ENCODE assay signal across 9 mouse cellular contexts in genomic region chr7:49120488-49120864, GRCm38 (mm10).
DNase-seq lines count a peak whose midpoint lies in the region; ATAC-seq and TF ChIP-seq lines count a peak whose summit lies in the region.
"Had no signal": no experiment of that assay in that cellular context is flagged by ENCODE, and none has a peak within 500 bp of the region (broad histone marks: within the 10 kb centered on the region; RNA-seq: fewer than 3 reads in every experiment).

No protein-coding gene starts in this region.

- ATAC-seq in embryonic facial prominence, embryonic 11.5 days (replicated peaks; ENCODE audit: insufficient number of reproducible peaks, low FRiP score, low TSS enrichment, low read depth) = no peak
- peak; percentile 39 for ATAC-seq in hindbrain, embryonic 12.5 days (ENCODE audit: low FRiP score)
- ATAC-seq in midbrain, postnatal 0 days (ENCODE audit: low FRiP score) = peak; percentile 31; the same call in 1 of the 2 replicates

- no peaks in the 10 kb centered on the region for H3K36me3 ChIP-seq in embryonic facial prominence, embryonic 11.5 days (replicated peaks; ENCODE audit: control insufficient read depth, insufficient read depth, low read depth, low read length)
- no peaks in the 10 kb centered on the region for H3K36me3 ChIP-seq in hindbrain, embryonic 12.5 days
- no peaks in the 10 kb centered on the region for H3K36me3 ChIP-seq in midbrain, postnatal 0 days (ENCODE audit: insufficient read depth, low read length)

- H3K4me1 ChIP-seq in embryonic facial prominence, embryonic 11.5 days (ENCODE audit: control insufficient read depth, insufficient read depth, low read length) = no peaks in the 10 kb centered on the region
- H3K4me1 ChIP-seq in hindbrain, embryonic 12.5 days = peaks cover 28% of the 10 kb centered on the region
- H3K4me1 ChIP-seq in midbrain, postnatal 0 days (ENCODE audit: insufficient read depth, low read length) = peaks cover 7% of the 10 kb centered on the region; the same call in 1 of the 2 replicates

- DNase-seq in layer of hippocampus, adult 2 months (ENCODE audit: low spot score in 2 of 2) = no peak
- no peak for DNase-seq in layer of hippocampus, adult 18-20 months (ENCODE audit: low spot score in 2 of 2)
- DNase-seq in embryonic facial prominence, embryonic 11.5 days (ENCODE audit: low spot score) = no peak
- peak; percentile 30 for DNase-seq in midbrain, postnatal 0 days (ENCODE audit: low spot score)
- DNase-seq in frontal cortex, postnatal 10 days (ENCODE audit: low spot score in 2 of 2) = no peak
- DNase-seq in adrenal gland, adult 18-20 months (ENCODE audit: low spot score in 2 of 2) = no peak
- no peak for DNase-seq in gastrocnemius, adult 18-20 months (ENCODE audit: low spot score)
- DNase-seq: lung, postnatal 10 days had no signal

- no peak overlapping the region for H3K9ac ChIP-seq in embryonic facial prominence, embryonic 11.5 days (replicated peaks; ENCODE audit: low read length)
- peak overlapping the region; percentile 35 for H3K9ac ChIP-seq in hindbrain, embryonic 12.5 days
- peak overlapping the region; percentile 50 for H3K9ac ChIP-seq in midbrain, postnatal 0 days (replicated peaks; ENCODE audit: low read length, poor library complexity, severe bottlenecking)

- H3K4me2 ChIP-seq in embryonic facial prominence, embryonic 11.5 days (ENCODE audit: low read depth, low read length) = peak overlapping the region; percentile 7; the same call in 1 of the 2 replicates
- H3K4me2 ChIP-seq in hindbrain, embryonic 12.5 days (replicated peaks) = peak overlapping the region; percentile 55
- peak overlapping the region; percentile 65 for H3K4me2 ChIP-seq in midbrain, postnatal 0 days (ENCODE audit: low read depth, low read length, poor library complexity, severe bottlenecking)

- no peak for TF ChIP-seq CTCF in layer of hippocampus, adult 2 months (conservative IDR thresholded peaks at IDR 0.05)
- no peak for TF ChIP-seq CTCF in midbrain, postnatal 0 days (IDR thresholded peaks at IDR 0.05)

- H3K4me3 ChIP-seq in layer of hippocampus, adult 2 months = peak overlapping the region; percentile 49
- no peak overlapping the region for H3K4me3 ChIP-seq in embryonic facial prominence, embryonic 11.5 days (ENCODE audit: low read depth, low read length)
- H3K4me3 ChIP-seq in hindbrain, embryonic 12.5 days = peak overlapping the region; percentile 18
- H3K4me3 ChIP-seq in midbrain, postnatal 0 days (ENCODE audit: low read depth, low read length) = peak overlapping the region; percentile 27

- H3K9me3 ChIP-seq in embryonic facial prominence, embryonic 11.5 days (replicated peaks; ENCODE audit: control insufficient read depth, low read length) = no peaks in the 10 kb centered on the region
- H3K9me3 ChIP-seq in hindbrain, embryonic 12.5 days (replicated peaks) = no peaks in the 10 kb centered on the region
- H3K9me3 ChIP-seq in midbrain, postnatal 0 days (ENCODE audit: low read length) = no peaks in the 10 kb centered on the region

- no peak overlapping the region; the same call in 1 of the 2 replicates for H3K27ac ChIP-seq in layer of hippocampus, adult 2 months
- H3K27ac ChIP-seq in embryonic facial prominence, embryonic 11.5 days (replicated peaks; ENCODE audit: low read depth, low read length) = no peak overlapping the region
- peak overlapping the region; percentile 70 for H3K27ac ChIP-seq in hindbrain, embryonic 12.5 days
- H3K27ac ChIP-seq in midbrain, postnatal 0 days (ENCODE audit: low read depth, low read length) = peak overlapping the region; percentile 64

- 47% methylated on average over 6 of the region's 6 CpGs for WGBS in embryonic facial prominence, embryonic 11.5 days
- 27% methylated on average over 6 of the region's 6 CpGs for WGBS in hindbrain, embryonic 12.5 days
- WGBS in midbrain, postnatal 0 days = 14% methylated on average over 6 of the region's 6 CpGs

- H3K27me3 ChIP-seq in embryonic facial prominence, embryonic 11.5 days (ENCODE audit: control insufficient read depth, insufficient read depth, low read length) = 0 out of 2 replicates have a peak, but pooled peaks cover 3% of the 10 kb centered on the region
- peaks cover 9% of the 10 kb centered on the region for H3K27me3 ChIP-seq in hindbrain, embryonic 12.5 days
- H3K27me3 ChIP-seq in midbrain, postnatal 0 days (ENCODE audit: insufficient read depth, low read length) = no peaks in the 10 kb centered on the region

Comparison
In these comparisons a context has a peak if more than half of its experiments do, and no peak if none do; other contexts are left out.
1. H3K27ac ChIP-seq: peak in hindbrain, embryonic 12.5 days (single experiment) and midbrain, postnatal 0 days (single experiment); none in layer of hippocampus, adult 2 months (single experiment) and embryonic facial prominence, embryonic 11.5 days (single experiment).
2. H3K4me2 ChIP-seq: peak in every context shown above with its lines; median percentile 65 in midbrain, postnatal 0 days; 55 in hindbrain, embryonic 12.5 days; 7 in embryonic facial prominence, embryonic 11.5 days.